Mouse (Mus musculus) lung, postnatal 10 days (tissue): ENCODE data around the gene Mcrs1.
"Not testable (repeated sequence)": the region's sequence is repeated elsewhere in the genome, so short reads cannot be mapped to it uniquely, and the experiment has no call there.

Experiments
- DNase-seq: peaks from one replicate; pipeline ENCODE4 v3.0.0; 2021

Mcrs1 gene

DNA sequence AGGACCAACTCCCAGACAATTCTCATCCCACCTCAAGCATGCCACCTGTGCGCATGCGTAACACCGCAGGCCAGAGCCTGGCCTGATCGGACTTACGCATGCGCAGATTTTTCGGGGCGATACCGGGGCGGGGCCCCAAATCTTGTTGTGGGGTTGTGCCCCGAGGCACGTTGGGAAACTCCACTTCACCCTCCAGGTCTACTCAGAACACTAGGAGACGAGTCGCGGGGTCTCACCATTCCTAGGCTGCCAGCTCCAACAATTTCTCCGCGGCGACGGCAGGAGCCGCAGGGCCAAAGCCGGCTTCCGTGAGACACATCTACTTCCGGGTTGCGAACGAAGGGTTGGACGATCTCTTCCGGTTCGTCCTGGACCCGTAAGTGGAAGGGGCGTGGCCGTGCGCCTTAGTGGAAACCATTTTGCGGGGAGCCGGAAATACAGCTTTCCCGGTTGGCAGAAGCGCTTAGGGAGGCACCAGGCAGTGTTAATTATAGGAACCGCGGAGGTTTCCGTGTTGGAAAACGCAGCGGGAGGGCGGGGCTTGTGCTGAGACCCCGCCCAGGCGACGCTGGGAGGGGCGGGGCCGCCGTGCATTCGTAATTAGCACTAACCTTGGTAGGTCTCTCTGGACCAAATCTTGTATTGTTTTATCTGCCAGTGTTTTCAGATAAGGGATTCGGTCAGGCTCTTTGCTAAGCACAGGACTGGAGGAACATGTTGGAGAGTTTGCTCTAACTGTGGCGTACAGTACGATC is at the start of gene Mcrs1:
TSS of gene Mcrs1 (minus strand) at position 336 of the 755 bp plus-strand sequence.
- DNase-seq: peak; percentile 99

DNA sequence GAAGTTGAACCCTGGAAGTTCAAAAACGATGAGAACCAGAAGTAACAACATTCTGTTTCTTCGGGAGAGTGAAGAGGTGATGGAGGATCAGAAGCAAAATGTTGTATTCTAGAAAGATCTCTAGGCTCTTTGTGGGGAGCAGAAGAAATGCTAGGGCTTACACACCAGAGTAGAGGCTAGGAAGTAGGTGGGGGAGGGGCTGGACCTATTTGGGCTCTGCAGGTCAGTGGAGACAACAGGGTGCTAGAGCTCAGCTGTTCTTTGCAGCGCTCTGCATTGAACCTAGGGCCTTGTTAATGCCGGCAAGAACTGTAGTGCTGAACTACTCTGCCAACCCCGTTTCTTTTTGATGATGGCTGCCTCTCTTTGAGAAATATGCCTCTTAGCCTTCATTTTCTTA is 44.5 kb upstream of the Mcrs1 start:
- no peak for DNase-seq

DNA sequence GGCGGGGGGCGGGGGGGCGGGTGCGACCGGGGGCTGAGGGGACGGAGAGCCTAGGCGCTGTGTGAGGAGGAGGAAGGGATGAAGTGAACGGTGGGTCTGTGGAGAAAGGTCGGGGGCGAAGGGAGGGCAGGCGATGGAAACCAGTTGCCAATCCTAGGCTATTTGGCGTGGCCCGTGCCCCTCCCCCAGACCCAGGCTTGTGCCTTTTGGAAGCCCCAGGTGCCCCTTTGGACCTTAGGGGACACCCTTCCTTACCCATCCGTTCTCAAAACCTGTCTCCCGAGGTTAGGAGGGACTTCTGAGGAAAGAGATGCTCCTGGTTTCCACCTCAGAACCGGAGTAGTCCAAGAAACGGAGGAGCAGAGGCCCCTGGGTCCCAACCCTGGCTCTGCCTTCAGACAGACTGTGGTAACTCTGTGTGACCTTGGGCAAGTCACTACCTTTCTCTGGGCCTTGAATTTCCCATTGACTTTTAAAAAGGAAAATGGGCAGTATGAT is 43.8 kb upstream of the Mcrs1 start, which contains the start of gene Fam186b:
TSS of gene Fam186b (minus strand) at position 405 of the 498 bp plus-strand sequence.
- peak; percentile 54 for DNase-seq

GRCm38 (mm10) chr15:99294813-99295374 is 43.1 kb upstream of the Mcrs1 start, which contains the start of gene Prpf40b:
Gene Prpf40b (plus strand): TSS chr15:99295087.
- peak; percentile 96 for DNase-seq

GRCm38 (mm10) chr15:99294287-99294686 is 42.5 kb upstream of the Mcrs1 start:
- no peak for DNase-seq

DNA sequence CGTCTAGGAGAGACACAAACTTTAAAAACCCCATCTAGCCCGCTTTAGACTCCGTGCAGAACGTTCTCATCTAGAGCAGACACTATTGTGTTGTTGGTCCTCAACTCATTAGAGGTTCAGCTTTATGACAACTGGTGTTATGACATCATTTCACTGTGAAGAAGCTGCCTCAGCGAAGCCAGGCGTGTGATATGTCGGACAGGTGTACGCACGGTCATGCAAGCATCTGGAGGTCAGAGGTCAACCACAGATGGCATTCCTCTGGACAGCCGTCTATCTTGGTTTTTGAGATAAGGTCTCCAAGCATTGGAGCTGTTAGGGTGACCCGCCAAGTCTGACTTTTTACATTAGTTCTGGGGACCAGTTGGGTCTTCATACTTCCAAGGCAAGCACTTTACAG is 38.8 kb upstream of the Mcrs1 start:
- no peak for DNase-seq

- DNase-seq: no peak
Measured at GRCm38 (mm10) chr15:99285189-99285535, 33.4 kb upstream of the Mcrs1 start.

- peak; percentile 37 for DNase-seq
Measured at GRCm38 (mm10) chr15:99284527-99285188, 32.9 kb upstream of the Mcrs1 start.

DNA sequence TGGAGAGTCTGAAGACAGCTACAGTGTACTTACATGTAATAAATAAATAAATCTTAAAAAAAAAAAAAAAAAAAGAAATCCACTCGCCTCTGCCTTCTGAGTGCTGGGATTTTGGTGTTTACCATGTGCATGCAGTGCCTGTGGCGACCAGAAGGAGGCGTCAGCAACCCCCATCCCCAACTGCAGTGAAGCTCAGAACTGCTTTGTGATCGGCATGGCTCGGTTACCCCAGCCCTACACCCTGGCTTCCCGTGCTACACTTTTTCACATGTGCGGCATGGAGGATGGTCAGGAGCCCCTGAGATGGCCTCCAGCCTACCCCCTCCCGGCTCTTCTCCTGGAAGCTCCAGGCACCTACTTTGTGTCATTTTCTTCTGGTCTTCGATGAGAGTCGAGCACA is 31.7 kb upstream of the Mcrs1 start:
- peak; percentile 30 for DNase-seq

DNA sequence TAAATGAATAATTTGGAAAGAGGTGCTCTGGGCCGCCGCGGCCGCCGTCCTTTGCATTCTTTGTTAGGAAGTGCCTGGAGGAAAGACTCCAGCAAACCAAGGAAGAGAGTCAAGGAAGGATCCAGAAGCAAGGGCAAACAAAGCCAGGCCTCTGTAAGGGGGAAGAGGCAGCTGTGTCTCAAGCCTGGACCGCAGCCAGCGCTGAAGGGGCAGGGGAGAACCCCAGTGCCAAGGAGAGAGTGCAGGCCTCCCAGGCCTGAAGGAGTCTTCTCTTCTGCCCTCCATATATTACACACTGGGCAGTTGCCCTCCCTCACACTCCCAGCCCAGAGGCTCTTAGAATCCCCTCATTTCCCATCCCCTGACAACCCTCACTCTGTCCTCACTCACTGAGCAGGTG is 26.5 kb upstream of the Mcrs1 start:
- DNase-seq: no peak

- DNase-seq: no peak
Measured at GRCm38 (mm10) chr15:99276095-99276494, 24.3 kb upstream of the Mcrs1 start.

DNA sequence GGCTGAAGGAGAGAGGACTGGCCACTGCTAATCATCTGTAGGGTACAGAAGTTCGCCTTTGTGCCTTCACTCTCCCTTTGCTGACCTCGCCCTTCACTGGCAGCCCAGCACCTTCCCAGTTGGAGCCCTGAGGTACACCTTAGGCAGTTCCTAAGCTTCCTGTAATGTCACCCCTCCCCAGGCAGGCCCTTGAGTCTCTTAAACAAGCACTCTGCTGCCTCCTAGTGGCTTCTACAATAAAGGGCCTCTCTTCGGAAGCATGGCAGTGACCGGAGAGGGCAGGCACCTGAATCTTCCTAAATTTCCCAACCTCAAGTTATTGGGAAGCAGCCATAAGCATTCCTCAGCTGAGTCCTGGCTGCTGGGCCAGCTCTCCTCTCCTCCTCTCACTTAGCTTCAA is 13.9 kb upstream of the Mcrs1 start:
- peak; percentile 91 for DNase-seq

DNA sequence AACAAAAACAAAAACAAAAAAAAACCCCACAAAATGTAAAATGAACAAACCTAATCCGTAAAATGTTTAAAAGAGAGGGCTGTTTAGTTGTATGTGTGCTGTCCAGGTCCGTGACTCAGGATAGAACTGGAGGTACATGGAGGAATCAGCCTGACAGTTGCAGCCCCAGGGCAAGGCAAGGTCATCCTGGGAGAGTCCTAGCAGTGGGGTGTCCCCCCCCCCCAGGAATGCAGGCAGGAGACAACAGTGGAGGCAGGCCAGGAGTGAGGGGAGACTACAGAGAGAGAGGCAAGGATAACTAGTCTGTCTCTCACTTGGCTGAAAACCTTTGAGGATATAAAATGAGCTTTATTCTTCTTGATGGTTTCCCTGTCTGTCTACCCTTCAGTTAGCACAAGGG is 12.6 kb upstream of the Mcrs1 start:
- no peak for DNase-seq

DNA sequence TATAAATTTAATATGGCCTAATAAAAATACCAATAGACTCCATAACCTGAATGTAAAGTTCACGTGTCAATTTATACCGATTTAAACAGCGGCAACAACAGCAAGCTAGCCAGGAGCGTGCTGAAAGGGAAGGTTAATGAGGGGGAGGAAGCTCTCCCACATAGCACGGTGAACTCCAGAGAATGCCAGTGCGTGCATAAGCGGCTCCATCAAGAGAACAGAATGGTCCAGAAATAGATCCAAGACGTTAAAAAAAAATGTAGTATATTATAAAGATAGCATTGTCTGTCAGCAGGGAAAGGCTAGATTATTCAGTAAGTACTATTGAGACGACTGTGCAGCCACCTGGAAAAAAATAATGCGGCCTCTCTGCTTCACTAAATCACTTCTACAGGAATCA is 10.9 kb upstream of the Mcrs1 start:
- DNase-seq: no peak

DNA sequence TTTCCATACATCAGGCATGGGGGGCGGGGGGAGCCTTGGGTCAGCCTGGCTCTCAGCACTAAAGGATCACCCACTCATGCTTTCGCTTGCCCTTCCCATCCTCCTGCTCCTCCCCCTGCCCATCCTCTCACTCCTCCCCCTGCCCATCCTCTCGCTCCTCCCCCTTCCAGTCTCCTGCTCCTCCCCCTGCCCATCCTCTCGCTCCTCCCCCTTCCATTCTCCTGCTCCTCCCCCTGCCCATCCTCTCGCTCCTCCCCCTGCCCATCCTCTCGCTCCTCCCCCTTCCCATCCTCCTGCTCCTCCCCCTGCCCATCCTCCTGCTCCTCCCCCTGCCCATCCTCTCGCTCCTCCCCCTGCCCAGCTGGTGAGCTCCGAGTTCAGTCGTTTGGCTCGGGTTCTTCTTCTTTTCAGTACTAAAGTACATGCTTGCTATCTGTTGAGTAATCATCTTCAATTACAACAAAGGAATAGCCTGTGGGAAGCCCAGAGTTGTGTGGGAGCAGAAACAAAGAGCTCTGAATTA is 8.0 kb upstream of the Mcrs1 start:
- DNase-seq: peak; percentile 81

DNA sequence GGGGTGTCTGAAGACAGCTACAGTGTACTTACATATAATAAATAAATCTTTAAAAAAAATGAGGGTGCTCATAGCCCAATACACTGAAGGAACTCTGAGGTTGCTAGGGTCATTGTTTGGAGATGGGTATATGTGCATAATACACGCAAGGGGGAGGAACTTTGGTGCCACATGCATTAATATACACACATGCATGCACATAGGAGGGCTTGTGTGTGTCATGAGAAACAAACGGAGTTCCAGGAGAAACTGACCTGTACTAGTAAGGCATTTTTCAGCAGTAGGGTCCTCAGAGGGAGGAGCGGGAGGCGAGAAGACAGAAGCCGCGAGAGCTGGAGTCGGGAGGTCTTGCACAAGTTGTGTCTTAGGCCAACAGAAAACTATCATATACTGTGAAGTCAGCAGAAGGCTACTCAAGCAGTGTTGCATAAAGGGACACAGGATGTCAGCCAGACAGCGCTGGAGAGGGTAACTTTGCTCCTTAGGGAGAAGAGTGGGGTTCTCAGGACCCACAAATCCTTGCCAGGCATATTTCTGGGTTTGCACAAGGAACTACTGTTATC is 7.5 kb upstream of the Mcrs1 start:
- DNase-seq: peak; percentile 63

DNA sequence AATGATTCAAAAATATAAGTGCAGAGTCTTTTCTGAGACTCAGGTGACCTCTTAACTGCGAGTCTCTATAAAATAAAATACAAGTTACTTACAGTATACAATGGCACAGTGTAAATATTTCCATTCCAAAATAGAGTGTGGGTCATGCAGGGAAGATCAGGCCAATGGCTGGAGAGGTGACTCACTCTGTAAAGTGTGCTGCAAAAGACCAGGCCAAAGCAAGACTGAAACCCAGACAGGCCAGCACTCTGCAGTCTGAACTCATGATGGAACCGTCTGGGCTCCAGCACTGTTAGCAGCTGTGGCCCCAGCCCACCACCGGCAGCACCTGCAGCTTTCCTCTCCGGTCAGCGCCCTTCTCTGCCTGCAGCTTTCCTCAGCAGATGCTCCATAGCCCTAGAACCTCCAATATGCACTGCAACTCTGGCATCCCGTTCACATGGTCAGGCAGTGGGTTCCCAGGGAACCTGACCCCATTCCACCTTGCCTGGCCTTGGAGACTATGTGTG is 3.5 kb upstream of the Mcrs1 start:
- no peak for DNase-seq

- DNase-seq: no peak
Measured at GRCm38 (mm10) chr15:99254477-99255005, 2.8 kb upstream of the Mcrs1 start.

DNA sequence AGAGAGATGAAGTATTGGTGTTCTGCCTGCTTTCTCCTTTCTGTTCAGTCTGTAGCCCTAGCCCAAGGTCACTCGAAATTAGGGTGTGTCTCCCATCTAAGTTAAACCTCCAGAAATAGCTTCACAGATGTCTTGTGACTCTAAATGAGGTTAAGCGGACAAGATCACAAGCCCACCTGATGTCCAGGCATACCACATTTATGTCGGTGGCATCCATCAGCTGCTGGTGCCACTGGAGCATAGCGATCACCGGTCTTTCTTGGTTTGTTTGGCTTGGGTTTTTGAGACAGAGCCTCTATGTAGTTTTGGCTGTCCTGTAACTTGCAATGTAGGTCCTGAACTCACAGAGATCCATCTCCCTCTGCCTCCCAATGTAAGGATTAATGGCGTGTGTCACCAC is 2.0 kb upstream of the Mcrs1 start:
- DNase-seq: no peak

DNA sequence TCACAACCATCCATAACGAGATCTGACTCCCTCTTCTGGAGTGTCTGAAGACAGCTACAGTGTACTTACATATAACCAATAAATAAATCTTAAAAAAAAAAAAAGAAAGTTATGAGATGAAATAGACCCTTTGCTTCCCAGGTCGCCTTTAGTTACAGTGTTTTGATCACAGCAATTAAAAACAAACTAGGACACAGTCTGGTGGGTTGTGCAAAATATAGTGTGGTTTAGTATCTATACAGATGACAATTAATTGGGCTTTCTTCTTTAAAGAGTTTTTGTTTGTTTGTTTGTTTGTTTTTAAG is 1.4 kb upstream of the Mcrs1 start:
- not testable (repeated sequence) for DNase-seq

DNA sequence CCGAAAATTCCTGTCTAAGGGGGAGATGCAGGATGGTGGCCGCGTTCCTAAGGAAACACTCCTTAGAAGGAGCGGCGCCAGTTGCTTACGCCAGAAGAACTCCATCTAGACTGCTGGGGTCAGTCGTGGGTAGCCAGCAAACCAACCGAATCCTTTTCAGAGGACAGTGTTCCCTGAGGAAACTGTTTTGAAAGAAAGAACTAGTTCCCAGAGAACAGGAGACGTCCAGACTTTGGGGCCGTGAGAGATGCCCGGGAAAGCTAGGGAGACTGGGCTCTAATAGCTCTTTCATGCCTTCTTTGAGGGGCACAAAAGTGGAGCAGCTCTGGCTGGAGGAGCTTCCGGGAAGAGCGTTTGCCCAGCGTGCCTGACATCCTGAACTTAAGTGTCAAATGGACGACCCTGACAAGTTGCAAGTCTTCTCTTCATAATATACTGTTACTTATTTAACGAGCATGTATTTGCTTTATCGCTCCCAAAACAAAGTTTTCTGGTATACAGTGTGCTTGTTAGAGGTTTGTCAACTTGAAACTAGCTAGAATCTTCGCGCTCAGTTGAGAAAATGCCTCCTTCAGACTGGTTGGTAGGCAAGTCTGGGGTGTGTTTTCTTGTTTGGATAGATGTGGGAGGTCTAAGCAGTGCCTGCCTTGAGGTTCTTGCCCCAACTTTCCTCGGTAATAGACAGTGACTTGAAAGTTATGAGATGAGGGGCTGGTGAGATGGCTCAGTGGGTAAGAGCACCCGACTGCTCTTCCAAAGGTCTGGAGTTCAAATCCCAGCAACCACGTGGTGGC is 817 bp upstream of the Mcrs1 start:
- DNase-seq: peak; percentile 85

GRCm38 (mm10) chr15:99251111-99251510 is 650 bp downstream of the Mcrs1 start:
- DNase-seq: peak; percentile 26
